Mouse (Mus musculus) heart, postnatal 25 days (tissue): ENCODE measurements around the gene Tmed2. TPM values are rescaled to one million over a fixed set of nuclear protein-coding genes. Genes with fewer than 3 reads are reported as not detected.
"Not testable (repeated sequence)": the region's sequence is repeated elsewhere in the genome, so short reads cannot be mapped to it uniquely, and the experiment has no call there.

Experiments
- DNase-seq: peaks from one replicate; pipeline ENCODE4 v3.0.0; 2022; ENCODE audit warnings: low spot score
- intact Hi-C: fragments of 180-260 bp; cut with DNase I; formaldehyde crosslinking; loops from one replicate; pipeline ENCODE4 v1.15.1; 2025
- total RNA-seq, 2 experiments: library from RNA; stranded (reverse); gene quantifications; 2 replicates each; pipeline ENCODE4 v1.2.3; 2021

Tmed2 gene
- total RNA-seq, 2 experiments from 2014 or later = 165 to 178 TPM

GRCm38 (mm10) chr5:124524943-124525342 is 15.6 kb upstream of the Tmed2 start:
- intact Hi-C loops = no loop called here
- DNase-seq = no peak

GRCm38 (mm10) chr5:124528351-124528750 is 12.1 kb upstream of the Tmed2 start:
- DNase-seq = no peak
- intact Hi-C loops = loop anchor here (2.0 kb wide), 1 partner anchor 30 kb away; no protein-coding TSS in a partner anchor

- intact Hi-C loops = loop anchor here (2.0 kb wide), 1 partner anchor 30 kb away; no protein-coding TSS in a partner anchor
- DNase-seq = peak; percentile 41
These were observed 11.7 kb upstream of the Tmed2 start for GRCm38 (mm10) chr5:124528791-124529190.

- intact Hi-C loops = loop anchor here (2.0 kb wide), 1 partner anchor 30 kb away; no protein-coding TSS in a partner anchor
- no peak for DNase-seq
These were observed 11.3 kb upstream of the Tmed2 start for GRCm38 (mm10) chr5:124529191-124529651.

GRCm38 (mm10) chr5:124529697-124530096 is 10.8 kb upstream of the Tmed2 start:
- DNase-seq = no peak
- intact Hi-C loops = loop anchor here (2.0 to 10.0 kb wide), 2 partner anchors 31 to 175 kb away; no protein-coding TSS in a partner anchor

- DNase-seq = peak; percentile 82
- intact Hi-C loops = loop anchor here (10.0 kb wide), 1 partner anchor 176 kb away; no protein-coding TSS in a partner anchor
These were observed 9.6 kb upstream of the Tmed2 start, which contains the start of gene Rilpl1 for GRCm38 (mm10) chr5:124530655-124531582. Gene Rilpl1, minus strand, starts transcription at chr5:124531391.

- DNase-seq = no peak
- intact Hi-C loops = loop anchor here (10.0 kb wide), 1 partner anchor 177 kb away; no protein-coding TSS in a partner anchor
These were observed 8.9 kb upstream of the Tmed2 start for GRCm38 (mm10) chr5:124531583-124531930.

- DNase-seq = no peak
These were observed 8.0 kb upstream of the Tmed2 start for GRCm38 (mm10) chr5:124532451-124532850.

GRCm38 (mm10) chr5:124535016-124535415 is 5.5 kb upstream of the Tmed2 start:
- intact Hi-C loops = loop anchor here (5.0 to 10.0 kb wide), 2 partner anchors 53 to 180 kb away; partner anchors contain the start of gene Snrnp35
- no peak for DNase-seq

More at GRCm38 (mm10) chr5:124532451-124532850, 8.0 kb upstream of the Tmed2 start:
- intact Hi-C loops = loop anchor here (10.0 kb wide), 1 partner anchor 178 kb away; no protein-coding TSS in a partner anchor

GRCm38 (mm10) chr5:124536776-124537175 is 3.7 kb upstream of the Tmed2 start:
- intact Hi-C loops = loop anchor here (5.0 to 10.0 kb wide), 2 partner anchors 54 to 182 kb away; partner anchors contain the start of gene Snrnp35
- DNase-seq = peak; percentile 49

GRCm38 (mm10) chr5:124538813-124539792 is 1.4 kb upstream of the Tmed2 start:
- intact Hi-C loops = loop anchor here (2.0 to 10.0 kb wide), 3 partner anchors 57 to 184 kb away; partner anchors contain the start of gene Snrnp35
- no peak for DNase-seq

- no peak for DNase-seq
- intact Hi-C loops = loop anchor here (2.0 to 10.0 kb wide), 3 partner anchors 58 to 185 kb away; partner anchors contain the start of gene Snrnp35
These were observed 590 bp upstream of the Tmed2 start for GRCm38 (mm10) chr5:124539905-124540304.

- intact Hi-C loops = no loop called here
- peak; percentile 69 for DNase-seq
These were observed 558 bp downstream of the Tmed2 start for GRCm38 (mm10) chr5:124540905-124541601.

GRCm38 (mm10) chr5:124541602-124541973 is 1.1 kb downstream of the Tmed2 start:
- no peak for DNase-seq
- intact Hi-C loops = no loop called here

GRCm38 (mm10) chr5:124550737-124551136 is 10.2 kb downstream of the Tmed2 start:
- intact Hi-C loops, DNase-seq: not testable (repeated sequence)

- not testable (repeated sequence) for DNase-seq
- intact Hi-C loops = loop anchor here (2.0 kb wide), 1 partner anchor 27 kb away; the partner anchor contains the start of genes Eif2b1 and Gtf2h3
These were observed 11.0 kb downstream of the Tmed2 start for GRCm38 (mm10) chr5:124551349-124552093.

- no peak for DNase-seq
- intact Hi-C loops = loop anchor here (2.0 kb wide), 1 partner anchor 27 kb away; the partner anchor contains the start of genes Eif2b1 and Gtf2h3
These were observed 11.6 kb downstream of the Tmed2 start for GRCm38 (mm10) chr5:124552094-124552472.
